Mouse (Mus musculus): Measurements from ENCODE around the gene Adora3. TPM values are rescaled to one million over a fixed set of nuclear protein-coding genes. Genes with fewer than 3 reads are reported as not detected.

Gene Adora3
- 1 to 10 TPM in 3 of 4 experiments, under 1 TPM in 1; 0.89 to 3.8 (median 2.5) TPM for total RNA-seq (2022)

- no peak for DNase-seq (ENCODE audit: low spot score in 2 of 2)
Measured at GRCm38 (mm10) chr3:105870558-105870957, at the start of gene Adora3, which contains the start of gene Tmigd3. Adora3 (plus strand) TSS chr3:105870858. Tmigd3 (plus strand) TSS chr3:105870903.

- no peak for DNase-seq (ENCODE audit: low spot score in 2 of 2)
Measured at GRCm38 (mm10) chr3:105821504-105821903, 49.2 kb upstream of the Adora3 start.

GRCm38 (mm10) chr3:105823609-105824008 is 47.0 kb upstream of the Adora3 start:
- no peak for DNase-seq (ENCODE audit: low spot score in 2 of 2)

DNA sequence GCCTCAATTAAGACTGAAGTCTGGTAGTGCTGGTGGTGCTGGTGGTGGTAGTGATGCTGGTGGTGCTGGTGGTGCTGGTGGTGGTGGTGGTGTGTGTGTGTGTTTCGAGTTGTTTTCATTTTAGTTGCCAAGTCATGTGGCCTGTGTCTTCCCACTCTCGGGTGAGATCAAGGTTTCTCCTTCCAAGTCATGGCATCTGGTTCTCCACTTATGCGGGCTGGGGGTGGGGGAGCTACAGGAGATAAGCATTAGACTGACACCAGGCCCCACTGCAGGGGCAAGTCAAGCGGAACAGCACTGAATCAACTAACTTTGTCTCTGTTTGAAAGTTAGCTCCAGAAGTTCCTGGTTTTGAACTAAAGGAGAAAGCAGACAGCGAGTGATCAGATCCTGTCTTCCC is 46.6 kb upstream of the Adora3 start:
- no peak for DNase-seq (ENCODE audit: low spot score in 2 of 2)

DNA sequence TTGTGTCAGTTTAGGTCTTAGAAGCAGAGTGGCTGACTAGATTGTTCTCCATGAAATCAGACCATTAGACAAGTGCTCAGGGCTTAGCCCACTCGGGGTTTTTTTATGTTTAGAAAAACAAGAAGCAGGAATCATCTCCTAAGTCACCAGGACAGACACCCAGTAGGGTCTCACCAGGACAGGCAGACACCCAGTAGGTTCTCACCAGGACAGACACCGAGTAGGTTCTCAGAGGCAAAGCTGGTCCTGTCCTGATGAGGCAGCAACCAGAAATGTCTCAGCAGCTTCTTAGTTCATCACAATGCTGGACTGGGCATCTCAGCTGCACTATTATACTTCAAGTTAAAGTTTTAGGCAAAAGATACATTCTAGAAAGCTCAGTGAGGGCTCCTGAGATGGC is 46.0 kb upstream of the Adora3 start:
- DNase-seq (ENCODE audit: low spot score in 2 of 2) = no peak

GRCm38 (mm10) chr3:105825501-105826161 is 45.0 kb upstream of the Adora3 start:
- no peak for DNase-seq (ENCODE audit: low spot score in 2 of 2)

- no peak for DNase-seq (ENCODE audit: low spot score in 2 of 2)
Measured at GRCm38 (mm10) chr3:105831584-105831983, 39.1 kb upstream of the Adora3 start.

- peak in 1 of 2 experiments; percentile 10 for DNase-seq (ENCODE audit: low spot score in 2 of 2)
Measured at GRCm38 (mm10) chr3:105835875-105836274, 34.8 kb upstream of the Adora3 start.

- DNase-seq (ENCODE audit: low spot score in 2 of 2) = no peak
Measured at GRCm38 (mm10) chr3:105836883-105837282, 33.8 kb upstream of the Adora3 start.

DNA sequence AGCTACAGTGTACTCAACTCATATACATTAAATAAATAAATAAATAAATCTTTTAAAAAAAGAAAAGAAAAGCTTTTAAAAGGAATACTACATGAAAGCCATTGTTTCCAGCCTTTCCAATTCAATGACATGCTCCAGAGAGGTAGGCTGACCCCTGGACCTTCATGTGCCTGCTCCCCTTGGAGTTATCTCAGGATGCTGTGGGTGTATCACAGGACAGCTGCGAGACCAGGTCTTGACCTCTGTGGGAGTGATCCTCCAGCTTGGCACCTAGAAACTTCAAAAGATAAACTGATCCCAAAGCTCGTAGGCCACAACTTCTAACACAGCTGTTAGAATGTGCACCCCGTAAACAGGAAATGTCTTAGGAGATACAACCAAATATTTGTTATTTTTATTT is 32.0 kb upstream of the Adora3 start:
- no peak for DNase-seq (ENCODE audit: low spot score in 2 of 2)

- no peak for DNase-seq (ENCODE audit: low spot score in 2 of 2)
Measured at GRCm38 (mm10) chr3:105839836-105840235, 30.8 kb upstream of the Adora3 start.

GRCm38 (mm10) chr3:105846294-105847069 is 24.2 kb upstream of the Adora3 start:
- DNase-seq (ENCODE audit: low spot score in 2 of 2) = no peak

GRCm38 (mm10) chr3:105853781-105854180 is 16.9 kb upstream of the Adora3 start:
- no peak for DNase-seq (ENCODE audit: low spot score in 2 of 2)

DNA sequence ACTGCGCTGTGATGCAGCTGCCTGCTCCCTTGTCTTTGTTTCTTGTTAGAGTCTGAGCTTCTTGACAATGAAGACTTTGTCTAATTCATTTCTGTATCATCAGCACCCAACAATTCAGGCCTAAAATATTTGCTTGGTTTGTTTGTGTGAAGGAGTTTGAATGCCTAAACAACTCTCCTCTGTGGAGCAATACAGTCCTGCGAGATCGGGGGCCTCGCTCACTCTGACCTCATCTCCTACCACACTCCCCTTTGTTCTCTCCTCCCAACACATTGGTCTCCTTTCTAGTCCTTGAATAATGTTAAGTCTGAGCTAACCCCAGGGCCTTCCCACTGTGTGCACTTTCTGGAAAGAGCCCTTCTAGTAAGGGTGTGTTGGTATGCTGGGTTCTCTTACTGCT is 15.9 kb upstream of the Adora3 start:
- peak; percentile 20 to 57 for DNase-seq (ENCODE audit: low spot score in 2 of 2)

GRCm38 (mm10) chr3:105857513-105857912 is 13.1 kb upstream of the Adora3 start:
- no peak for DNase-seq (ENCODE audit: low spot score in 2 of 2)

DNA sequence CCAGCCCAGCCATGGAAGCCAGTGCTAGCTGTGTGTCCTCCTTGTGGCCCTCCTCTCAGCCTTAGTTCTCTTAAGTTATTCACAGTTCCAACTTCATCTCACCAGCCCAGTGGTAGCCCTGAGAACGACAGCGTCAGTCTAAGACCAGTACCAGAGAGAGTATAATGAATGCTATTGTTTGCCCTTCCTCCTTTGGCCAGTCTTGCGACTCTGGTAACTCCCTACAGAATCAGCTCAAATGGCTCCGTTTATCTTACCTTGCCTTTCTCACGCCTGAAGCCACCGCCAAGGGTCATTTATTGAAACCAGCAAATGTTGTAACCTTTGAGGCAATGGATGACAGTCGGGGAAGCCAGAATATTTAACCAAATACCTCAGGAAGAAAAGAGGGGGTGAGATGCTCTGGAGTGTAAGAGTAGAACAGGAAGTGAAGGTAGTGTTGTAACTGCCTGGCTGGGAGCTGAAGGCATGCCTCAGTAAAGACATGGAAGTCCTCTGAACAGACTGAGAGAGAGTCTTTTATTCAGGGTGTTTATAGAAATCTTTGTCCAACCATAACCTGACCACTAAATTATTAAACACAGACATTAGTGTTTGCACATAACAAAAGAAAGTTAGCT is 8.8 kb upstream of the Adora3 start:
- no peak for DNase-seq (ENCODE audit: low spot score in 2 of 2)

- DNase-seq (ENCODE audit: low spot score in 2 of 2) = no peak
Measured at GRCm38 (mm10) chr3:105864123-105864522, 6.5 kb upstream of the Adora3 start.

DNA sequence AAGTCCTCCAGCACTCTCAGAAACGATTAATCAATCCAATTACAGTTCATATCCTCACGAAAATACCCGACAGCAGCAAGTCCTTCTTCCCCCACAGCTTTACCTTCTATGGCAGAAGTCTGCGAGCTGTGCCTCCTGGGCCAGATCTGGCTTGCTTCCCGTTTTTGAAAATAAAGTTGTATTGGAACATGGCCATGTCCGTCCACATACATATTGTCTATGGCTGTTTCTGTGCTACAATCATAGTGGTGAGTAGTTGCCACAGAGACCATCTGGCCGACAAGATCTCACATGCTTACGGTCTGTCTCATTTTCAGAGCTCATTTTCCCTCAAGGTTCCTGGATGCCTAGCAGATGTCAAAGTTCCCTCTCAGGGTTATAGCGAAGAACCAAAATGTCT is 5.5 kb upstream of the Adora3 start:
- DNase-seq (ENCODE audit: low spot score in 2 of 2) = peak; percentile 15 to 38

- no peak for DNase-seq (ENCODE audit: low spot score in 2 of 2)
Measured at GRCm38 (mm10) chr3:105868135-105868534, 2.5 kb upstream of the Adora3 start.

GRCm38 (mm10) chr3:105872034-105872433 is 1.4 kb downstream of the Adora3 start:
- peak in 1 of 2 experiments; percentile 25 for DNase-seq (ENCODE audit: low spot score in 2 of 2)

- DNase-seq (ENCODE audit: low spot score in 2 of 2) = no peak
Measured at GRCm38 (mm10) chr3:105872579-105872978, 1.9 kb downstream of the Adora3 start.

Measured in layer of hippocampus, adult 8-10 months (tissue).